Mouse (Mus musculus): ENCODE measurements around the gene Snx12. TPM values are rescaled to one million over a fixed set of nuclear protein-coding genes. Genes with fewer than 3 reads are reported as not detected.
A peak's percentile ranks its signal among the peaks of the same experiment; 100 is the strongest.

The Snx12 gene
- 47.4 and 49.5 TPM in 2 replicates for polyA plus RNA-seq (2016; fragmentation: Nextera tagmentation; extraction: Ambion mirVana)

DNA sequence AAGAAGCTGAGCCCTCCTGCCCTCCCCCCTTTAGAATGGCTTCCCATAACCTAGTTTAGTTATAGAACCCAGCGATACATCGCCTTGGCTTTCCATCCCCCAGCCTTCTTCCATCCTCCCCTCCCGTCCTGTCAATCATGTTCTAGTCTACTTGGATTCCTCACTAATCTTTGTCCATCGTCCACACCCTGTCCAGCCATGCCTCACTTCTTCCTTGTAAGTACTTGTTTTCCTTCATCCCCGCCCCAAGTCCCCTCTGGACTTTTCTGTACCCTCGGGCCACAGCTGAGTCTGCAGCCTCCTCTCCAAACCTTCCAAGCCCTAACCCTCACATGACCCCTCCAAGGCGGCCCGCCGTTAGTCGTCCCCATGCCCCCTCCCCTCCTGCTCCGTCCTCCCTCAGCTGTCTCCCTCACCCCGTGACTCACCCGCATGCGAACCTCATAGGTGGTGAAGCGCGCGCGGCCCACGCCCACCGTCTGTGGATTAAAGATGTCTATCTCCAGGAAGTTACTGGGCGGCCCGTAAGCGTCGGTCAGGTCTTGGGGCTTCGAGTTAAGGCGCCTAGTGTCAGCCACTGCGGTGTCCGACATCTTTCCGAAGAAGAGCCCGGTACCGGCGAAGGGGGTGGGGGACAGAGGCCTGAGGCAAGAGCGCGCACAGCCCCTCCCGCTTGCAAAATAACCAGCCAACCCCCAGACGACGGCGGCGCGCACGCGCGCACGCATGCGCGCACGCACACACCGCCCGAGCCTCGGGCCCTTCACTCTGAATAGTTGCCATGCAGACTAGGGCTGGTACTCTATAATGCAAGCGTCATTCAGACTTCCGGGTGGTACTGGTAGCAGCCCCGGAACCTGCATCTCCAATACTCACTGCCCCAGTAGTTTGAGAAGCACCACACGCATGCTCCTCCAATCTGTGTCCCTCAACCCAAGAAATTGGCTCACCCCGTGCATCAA, at the start of gene Snx12:
Snx12 (minus strand) TSS at position 730 of the 962 bp plus-strand sequence.
- Histone ChIP-seq H3K36me3 (no peaks in the 10 kb centered on the region), H3K27me3 (replicated peaks) (no peaks in the 10 kb centered on the region), H3K4me1 (replicated peaks) (no peaks in the 10 kb centered on the region), H3K9me3 (replicated peaks) (no peaks in the 10 kb centered on the region), H3K4me2 (peak within 1 kb of the TSS; percentile 70), H3K9ac (peak within 1 kb of the TSS; percentile 81), H3K4me3 (peak within 1 kb of the TSS; percentile 70), H3K27ac (ENCODE audit: poor library complexity, severe bottlenecking) (peak within 1 kb of the TSS; percentile 81)
- ATAC-seq (ENCODE audit: insufficient number of reproducible peaks, low FRiP score), result peak; percentile 96
- WGBS, result 14% methylated on average over 55 of the region's 55 CpGs

DNA sequence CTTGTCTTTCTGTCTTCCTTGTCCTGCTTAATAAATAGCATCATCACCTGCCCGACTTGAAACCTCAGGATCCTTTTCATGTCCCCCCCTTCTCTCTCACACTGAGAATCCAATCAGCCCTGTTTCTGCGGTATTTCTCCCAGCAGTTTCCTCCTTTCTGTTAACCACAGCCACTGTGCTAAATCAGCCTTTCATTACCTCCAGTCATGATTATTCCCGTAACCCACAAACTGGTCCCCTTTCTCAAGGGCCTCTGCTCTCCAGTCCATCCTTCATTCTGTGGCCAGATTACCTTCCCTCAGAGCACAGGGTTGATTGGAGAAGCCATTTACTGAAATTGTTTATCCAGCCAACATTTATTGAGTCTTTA, 46.4 kb upstream of the Snx12 start, which contains the start of gene Gm20489:
Gm20489 (minus strand) TSS at position 269 of the 370 bp plus-strand sequence.
- peaks cover 18% of the 10 kb centered on the region for H3K4me1 ChIP-seq (replicated peaks)
- H3K4me3 ChIP-seq, result no peak within 1 kb of the TSS
- H3K36me3 ChIP-seq, result no peaks in the 10 kb centered on the region
- WGBS, result 44% methylated on average over 3 of the region's 3 CpGs
- no peak within 1 kb of the TSS for H3K27ac ChIP-seq (ENCODE audit: poor library complexity, severe bottlenecking)
- peak within 1 kb of the TSS; percentile 29; the same call in 1 of the 2 replicates for H3K4me2 ChIP-seq
- H3K9me3 ChIP-seq (replicated peaks), result no peaks in the 10 kb centered on the region
- ATAC-seq (ENCODE audit: insufficient number of reproducible peaks, low FRiP score), result no peak
- H3K27me3 ChIP-seq (replicated peaks), result no peaks in the 10 kb centered on the region; the same call in 1 of the 2 replicates
- no peak within 1 kb of the TSS for H3K9ac ChIP-seq

DNA sequence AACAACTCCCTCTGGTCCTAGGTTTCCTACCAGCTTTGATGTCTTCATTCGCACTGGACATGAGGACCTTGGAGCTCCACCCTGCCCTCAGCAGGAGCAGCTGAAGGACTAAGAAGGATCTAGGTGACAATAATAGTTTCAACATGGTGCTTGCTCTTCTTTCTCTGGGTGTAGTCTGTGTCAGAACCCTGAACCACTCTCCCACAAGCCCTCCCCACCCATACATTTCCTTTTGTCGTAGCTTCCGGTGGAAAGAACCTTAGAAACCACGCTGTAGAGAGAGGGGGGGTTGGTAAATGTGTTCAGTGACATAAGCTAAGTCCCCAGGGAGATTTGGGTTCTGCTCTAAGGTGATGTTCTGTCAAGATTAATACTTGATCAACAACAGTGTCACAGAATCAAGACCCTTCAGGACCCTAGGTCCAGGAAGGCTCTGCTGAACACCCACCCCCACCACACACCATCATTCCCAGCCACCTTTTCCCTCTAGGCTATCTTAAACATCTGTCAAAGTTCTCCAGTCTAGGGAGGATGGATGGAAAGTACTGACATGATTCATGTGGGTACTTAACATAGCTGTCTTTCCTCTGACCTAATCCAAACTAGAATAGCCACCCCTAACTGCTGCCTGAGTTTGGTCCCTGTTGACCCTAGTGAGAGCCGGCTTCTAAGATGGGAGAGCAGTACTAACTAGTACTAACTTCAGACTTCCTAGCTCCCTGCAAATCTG, 45.8 kb upstream of the Snx12 start, which contains the start of gene Il2rg:
Il2rg (minus strand) TSS at position 231 of the 730 bp plus-strand sequence.
- Histone ChIP-seq H3K27ac (ENCODE audit: poor library complexity, severe bottlenecking) (no peak within 1 kb of the TSS), H3K4me3 (no peak within 1 kb of the TSS)
- no peak for ATAC-seq (ENCODE audit: insufficient number of reproducible peaks, low FRiP score)

DNA sequence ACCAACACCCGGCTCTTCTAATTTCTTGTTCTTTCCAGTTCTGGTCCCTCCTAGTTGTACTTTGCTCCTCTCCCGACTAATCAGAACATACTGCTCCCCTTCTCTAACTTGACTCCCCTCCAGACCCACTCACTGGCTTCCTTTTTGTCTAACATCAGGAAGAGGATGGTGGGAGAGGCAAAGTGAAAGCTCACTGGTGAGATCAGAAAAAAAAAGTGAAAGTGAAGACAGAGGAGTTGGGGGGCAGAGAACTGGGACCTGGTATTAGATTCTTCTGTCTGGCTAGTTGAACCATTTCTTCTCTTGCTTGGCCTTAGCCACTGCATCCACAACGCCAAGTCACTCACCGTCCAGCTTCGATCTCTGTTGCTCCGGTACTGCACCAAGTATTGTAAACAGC, 44.3 kb upstream of the Snx12 start:
- H3K4me1 ChIP-seq (replicated peaks), result peaks cover 18% of the 10 kb centered on the region
- no peaks in the 10 kb centered on the region; the same call in 1 of the 2 replicates for H3K27me3 ChIP-seq (replicated peaks)
- H3K27ac ChIP-seq (ENCODE audit: poor library complexity, severe bottlenecking), result no peak overlapping the region
- H3K4me2 ChIP-seq, result no peak overlapping the region
- no peak for ATAC-seq (ENCODE audit: insufficient number of reproducible peaks, low FRiP score)
- no peak overlapping the region for H3K9ac ChIP-seq
- no peaks in the 10 kb centered on the region for H3K9me3 ChIP-seq (replicated peaks)
- H3K36me3 ChIP-seq, result no peaks in the 10 kb centered on the region
- H3K4me3 ChIP-seq, result no peak overlapping the region
- 93% methylated on average over 6 of the region's 6 CpGs for whole genome bisulfite sequencing

More for the DNA sequence above, 45.8 kb upstream of the Snx12 start, which contains the start of gene Il2rg:
- peak within 1 kb of the TSS; percentile 29; the same call in 1 of the 2 replicates for H3K4me2 ChIP-seq
- no peak within 1 kb of the TSS for H3K9ac ChIP-seq
- no peaks in the 10 kb centered on the region for H3K9me3 ChIP-seq (replicated peaks)
- no peaks in the 10 kb centered on the region; the same call in 1 of the 2 replicates for H3K27me3 ChIP-seq (replicated peaks)
- H3K4me1 ChIP-seq (replicated peaks), result peaks cover 18% of the 10 kb centered on the region
- no peaks in the 10 kb centered on the region for H3K36me3 ChIP-seq
- 52% methylated on average over 5 of the region's 5 CpGs for WGBS

DNA sequence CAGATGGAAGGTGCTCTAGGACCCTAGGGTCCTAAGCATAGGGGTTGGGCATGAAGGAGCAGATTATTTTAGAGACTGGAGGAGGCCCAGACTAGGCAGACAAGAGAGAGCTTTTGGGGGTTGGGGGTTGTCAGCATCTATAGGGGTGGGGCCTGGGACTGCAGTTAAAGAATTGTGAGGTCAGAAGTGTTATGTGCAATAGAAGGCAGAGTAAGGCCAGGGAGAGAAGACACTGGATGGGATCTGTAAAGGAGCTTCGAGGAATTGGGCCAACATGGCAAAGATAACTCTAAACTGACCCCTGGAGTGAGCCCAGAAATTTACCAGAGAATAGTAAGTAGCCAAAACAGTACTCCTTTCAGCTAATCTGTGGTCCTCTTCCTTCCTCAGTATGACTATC, 41.5 kb upstream of the Snx12 start, which contains the start of gene Gm614:
Gm614 (minus strand) TSS at position 101 of the 400 bp plus-strand sequence.
- H3K27ac ChIP-seq (ENCODE audit: poor library complexity, severe bottlenecking), result no peak within 1 kb of the TSS
- no peak for ATAC-seq (ENCODE audit: insufficient number of reproducible peaks, low FRiP score)

DNA sequence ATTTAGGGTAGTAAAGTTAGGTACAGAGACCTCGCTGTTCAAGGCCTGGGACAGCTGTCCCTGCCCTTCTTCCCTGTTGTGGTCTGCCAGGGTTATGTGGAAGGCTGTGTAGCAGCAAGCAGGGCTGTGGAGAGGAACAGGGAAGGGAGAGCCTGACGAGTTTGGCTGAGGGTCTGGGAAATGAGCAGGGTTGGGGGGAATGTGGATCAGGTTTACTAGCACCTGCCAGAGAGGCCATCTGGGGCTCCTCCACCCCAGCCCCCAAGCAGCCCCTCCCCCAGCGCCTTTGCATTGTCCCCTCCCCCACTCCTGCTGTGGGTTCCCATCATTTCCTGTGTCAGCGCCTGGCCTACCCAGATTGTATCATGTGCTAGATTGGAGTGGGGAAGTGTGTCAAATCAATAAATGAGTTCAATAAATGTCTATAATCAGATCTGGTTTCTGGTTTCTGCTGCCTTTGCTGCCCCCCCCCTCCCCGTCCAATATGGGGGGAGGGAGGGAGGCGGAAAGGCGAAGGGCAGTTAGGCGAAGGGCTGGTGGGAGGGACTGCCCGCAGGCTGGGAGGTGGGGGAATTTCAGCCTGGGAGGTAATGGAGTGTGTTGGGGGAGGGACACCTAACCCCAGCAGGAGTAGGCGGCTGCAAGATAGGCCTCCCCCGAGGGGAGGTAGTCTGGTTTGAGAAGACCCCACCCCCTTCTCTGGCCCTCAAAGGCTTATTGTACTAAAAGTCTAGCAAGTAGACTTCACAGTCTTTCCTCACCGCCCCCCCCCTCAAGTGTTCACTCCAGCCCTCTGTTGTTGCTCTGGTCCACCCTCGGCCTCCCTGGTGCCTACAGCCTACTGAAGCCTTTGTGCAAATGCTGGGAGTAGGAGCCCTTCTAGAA, 38.3 kb upstream of the Snx12 start:
- WGBS, result 23% methylated on average over 12 of the region's 13 CpGs

More for the DNA sequence above, 41.5 kb upstream of the Snx12 start, which contains the start of gene Gm614:
- Histone ChIP-seq H3K9me3 (replicated peaks) (no peaks in the 10 kb centered on the region), H3K9ac (no peak within 1 kb of the TSS), H3K4me1 (replicated peaks) (peaks cover 31% of the 10 kb centered on the region), H3K4me2 (no peak within 1 kb of the TSS), H3K36me3 (peaks cover 1% of the 10 kb centered on the region; the same call in 1 of the 2 replicates), H3K27me3 (replicated peaks) (no peaks in the 10 kb centered on the region; the same call in 1 of the 2 replicates), H3K4me3 (no peak within 1 kb of the TSS)
- 77% methylated on average over 1 of the region's 1 CpGs for WGBS

DNA sequence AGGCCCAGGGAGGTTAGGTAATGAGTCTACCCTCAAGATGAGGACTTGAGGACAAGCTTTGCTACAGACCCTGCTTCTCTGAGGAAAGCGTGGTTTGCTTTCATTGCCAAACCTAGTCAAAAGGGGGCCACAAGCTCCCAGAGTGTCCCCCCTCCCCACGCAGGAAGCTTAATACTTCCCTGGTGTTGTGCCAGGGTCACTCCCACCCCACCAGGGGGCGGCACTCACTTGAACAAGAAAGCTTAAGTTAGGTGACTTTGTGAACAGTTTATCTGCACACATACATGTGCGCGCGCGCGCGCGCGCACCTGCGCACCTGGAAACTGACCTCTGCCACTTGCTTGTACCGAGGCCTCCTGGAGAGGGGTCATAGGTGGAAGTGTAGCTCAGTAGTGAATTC, 34.2 kb upstream of the Snx12 start:
- Histone ChIP-seq H3K27me3 (replicated peaks) (0 out of 2 replicates have a peak, but pooled peaks cover 5% of the 10 kb centered on the region), H3K4me3 (no peak overlapping the region), H3K9me3 (replicated peaks) (no peaks in the 10 kb centered on the region), H3K9ac (no peak overlapping the region), H3K4me2 (peak overlapping the region; percentile 77), H3K27ac (ENCODE audit: poor library complexity, severe bottlenecking) (no peak overlapping the region), H3K4me1 (replicated peaks) (peaks cover 17% of the 10 kb centered on the region; the same call in 1 of the 2 replicates), H3K36me3 (peaks cover 12% of the 10 kb centered on the region)
- 77% methylated on average over 13 of the region's 13 CpGs for WGBS
- no peak for ATAC-seq (ENCODE audit: insufficient number of reproducible peaks, low FRiP score)

More for the DNA sequence above, 38.3 kb upstream of the Snx12 start:
- Histone ChIP-seq H3K36me3 (peaks cover 12% of the 10 kb centered on the region), H3K4me2 (peak overlapping the region; percentile 21), H3K27me3 (replicated peaks) (0 out of 2 replicates have a peak, but pooled peaks cover 5% of the 10 kb centered on the region), H3K4me1 (replicated peaks) (peaks cover 20% of the 10 kb centered on the region; the same call in 1 of the 2 replicates), H3K9me3 (replicated peaks) (no peaks in the 10 kb centered on the region), H3K9ac (0 out of 2 replicates have a peak overlapping the region, but pooled peaks have one; percentile 20), H3K4me3 (no peak overlapping the region), H3K27ac (ENCODE audit: poor library complexity, severe bottlenecking) (peak overlapping the region; percentile 70)
- peak; percentile 60; the same call in 1 of the 2 replicates for ATAC-seq (ENCODE audit: insufficient number of reproducible peaks, low FRiP score)

DNA sequence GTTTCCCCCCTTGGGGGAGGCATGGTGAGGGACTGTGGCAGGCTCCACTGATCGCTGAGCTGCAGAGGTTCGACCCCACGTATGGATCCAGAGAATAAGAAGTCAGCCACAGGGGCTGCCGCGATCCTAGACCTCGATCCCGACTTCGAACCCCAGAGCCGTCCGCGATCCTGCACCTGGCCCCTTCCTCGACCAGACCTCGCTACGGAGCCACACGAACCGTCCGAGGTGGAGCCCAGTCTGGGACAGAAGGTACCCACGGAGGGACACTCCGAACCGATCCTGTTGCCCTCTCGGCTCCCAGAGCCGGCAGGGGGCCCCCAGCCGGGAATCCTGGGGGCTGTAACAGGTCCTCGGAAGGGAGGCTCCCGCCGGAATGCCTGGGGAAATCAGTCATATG, 32.4 kb upstream of the Snx12 start:
- 0 out of 2 replicates have a peak, but pooled peaks cover 5% of the 10 kb centered on the region for H3K27me3 ChIP-seq (replicated peaks)
- WGBS, result 22% methylated on average over 26 of the region's 26 CpGs
- H3K27ac ChIP-seq (ENCODE audit: poor library complexity, severe bottlenecking), result peak overlapping the region; percentile 73
- H3K9ac ChIP-seq, result peak overlapping the region; percentile 73
- H3K4me2 ChIP-seq, result peak overlapping the region; percentile 77
- peak overlapping the region; percentile 60 for H3K4me3 ChIP-seq
- ATAC-seq (ENCODE audit: insufficient number of reproducible peaks, low FRiP score), result peak; percentile 29
- 0 out of 2 replicates have a peak, but pooled peaks cover 3% of the 10 kb centered on the region for H3K4me1 ChIP-seq (replicated peaks)
- H3K9me3 ChIP-seq (replicated peaks), result no peaks in the 10 kb centered on the region
- peaks cover 12% of the 10 kb centered on the region for H3K36me3 ChIP-seq

DNA sequence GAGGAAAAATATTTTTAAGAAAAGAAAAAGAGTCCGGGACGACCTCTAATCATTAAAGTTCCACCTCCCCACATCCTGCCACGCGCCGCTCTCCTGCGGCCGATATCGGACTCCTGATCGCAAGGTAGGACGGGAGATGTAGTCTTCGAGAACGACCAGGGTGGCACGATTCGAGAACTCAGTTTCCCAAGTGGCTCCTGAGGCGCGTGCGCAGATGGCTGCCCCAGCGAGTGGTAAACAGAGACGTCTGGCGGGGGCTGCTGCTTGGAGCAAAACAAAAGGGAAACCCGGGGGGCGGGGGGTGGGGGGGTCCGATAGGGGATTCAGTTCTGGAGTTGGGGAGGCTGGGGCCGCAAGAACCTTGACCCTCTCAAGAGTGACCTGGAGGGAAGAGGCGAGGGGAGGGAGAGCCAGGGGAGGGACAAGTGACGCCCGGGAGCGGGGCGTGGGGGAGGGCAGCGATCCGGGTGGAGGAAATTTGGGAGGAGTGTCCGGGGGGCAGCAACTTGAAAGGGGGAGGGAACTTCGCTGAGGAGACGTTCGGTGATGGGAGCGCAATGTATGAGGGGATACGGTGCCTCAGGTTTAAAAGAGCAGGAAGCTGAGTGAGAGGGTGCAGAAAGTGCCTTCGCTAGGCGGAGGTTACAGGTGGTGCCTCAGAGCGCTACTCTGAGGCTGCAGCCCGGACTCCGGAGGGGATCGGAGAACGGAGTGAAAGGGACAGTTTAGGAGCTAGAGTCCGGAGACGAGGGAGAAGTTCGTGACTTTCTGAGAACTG, 31.8 kb upstream of the Snx12 start, which contains the start of gene Foxo4:
Foxo4 (plus strand) TSS at position 577 of the 778 bp plus-strand sequence.
- H3K4me3 ChIP-seq, result peak within 1 kb of the TSS; percentile 60
- H3K9ac ChIP-seq, result peak within 1 kb of the TSS; percentile 73
- peak; percentile 90 for ATAC-seq (ENCODE audit: insufficient number of reproducible peaks, low FRiP score)
- peak within 1 kb of the TSS; percentile 77 for H3K4me2 ChIP-seq
- H3K9me3 ChIP-seq (replicated peaks), result no peaks in the 10 kb centered on the region
- H3K27ac ChIP-seq (ENCODE audit: poor library complexity, severe bottlenecking), result peak within 1 kb of the TSS; percentile 73
- H3K27me3 ChIP-seq (replicated peaks), result 0 out of 2 replicates have a peak, but pooled peaks cover 5% of the 10 kb centered on the region
- WGBS, result 19% methylated on average over 47 of the region's 47 CpGs
- H3K4me1 ChIP-seq (replicated peaks), result 0 out of 2 replicates have a peak, but pooled peaks cover 3% of the 10 kb centered on the region
- H3K36me3 ChIP-seq, result peaks cover 12% of the 10 kb centered on the region
